Mouse (Mus musculus) cerebellum, postnatal 14 days (tissue): Measurements from ENCODE around the gene Srrm3.

Source experiments
- DNase-seq, 2 experiments: peaks; one replicate each; pipeline ENCODE4 v3.0.0; 2021; ENCODE audit warnings: mixed read lengths in 2 of 2

Gene Srrm3

GRCm38 (mm10) chr5:135872996-135873395 lies 66.3 kb downstream of the Srrm3 start:
- no peak for DNase-seq

- DNase-seq, result no peak
Observed at GRCm38 (mm10) chr5:135873753-135874152, 67.1 kb downstream of the Srrm3 start.

- peak; percentile 77 to 84 for DNase-seq
Observed at GRCm38 (mm10) chr5:135877180-135877579, 70.5 kb downstream of the Srrm3 start.

GRCm38 (mm10) chr5:135877831-135878231 lies 71.1 kb downstream of the Srrm3 start:
- DNase-seq, result peak; percentile 77 to 81

- DNase-seq, result peak; percentile 32 to 76
Observed at GRCm38 (mm10) chr5:135879449-135880158, 72.9 kb downstream of the Srrm3 start.

GRCm38 (mm10) chr5:135884641-135885040 lies 78.0 kb downstream of the Srrm3 start:
- DNase-seq, result no peak

- DNase-seq, result no peak
Observed at GRCm38 (mm10) chr5:135887675-135888102, 81.0 kb downstream of the Srrm3 start, which contains the start of gene Hspb1. TSS of gene Hspb1 (plus strand) at chr5:135887919.

- no peak for DNase-seq
Observed at GRCm38 (mm10) chr5:135888405-135889215, 81.9 kb downstream of the Srrm3 start.

- no peak for DNase-seq
Observed at GRCm38 (mm10) chr5:135890323-135890722, 83.6 kb downstream of the Srrm3 start.

GRCm38 (mm10) chr5:135890920-135891319 lies 84.2 kb downstream of the Srrm3 start:
- DNase-seq, result no peak

- peak; percentile 10 to 14 for DNase-seq
Observed at GRCm38 (mm10) chr5:135892589-135893351, 86.1 kb downstream of the Srrm3 start.

GRCm38 (mm10) chr5:135894958-135895357 lies 88.3 kb downstream of the Srrm3 start:
- no peak for DNase-seq

- DNase-seq, result peak; percentile 60 to 82
Observed at GRCm38 (mm10) chr5:135898028-135898427, 91.3 kb downstream of the Srrm3 start.

GRCm38 (mm10) chr5:135898995-135899394 lies 92.3 kb downstream of the Srrm3 start:
- DNase-seq, result no peak

- no peak for DNase-seq
Observed at GRCm38 (mm10) chr5:135899833-135900232, 93.1 kb downstream of the Srrm3 start.

GRCm38 (mm10) chr5:135900701-135901100 lies 94.0 kb downstream of the Srrm3 start:
- no peak for DNase-seq

GRCm38 (mm10) chr5:135901354-135902095 lies 94.8 kb downstream of the Srrm3 start:
- peak in 1 of 2 experiments; percentile 63 for DNase-seq

GRCm38 (mm10) chr5:135903058-135903457 lies 96.4 kb downstream of the Srrm3 start:
- DNase-seq, result no peak

- DNase-seq, result peak; percentile 98
Observed at GRCm38 (mm10) chr5:135903551-135904151, 97.0 kb downstream of the Srrm3 start.

GRCm38 (mm10) chr5:135904259-135904658 lies 97.6 kb downstream of the Srrm3 start:
- DNase-seq, result no peak

GRCm38 (mm10) chr5:135905320-135906225 lies 98.9 kb downstream of the Srrm3 start:
- DNase-seq, result no peak
